Mouse (Mus musculus) CH12.LX (cell line): ENCODE measurements around the gene Sp3. TPM values are rescaled to one million over a fixed set of nuclear protein-coding genes. Genes with fewer than 3 reads are reported as not detected.
"Not testable (repeated sequence)": the region's sequence is repeated elsewhere in the genome, so short reads cannot be mapped to it uniquely, and the experiment has no call there.

ENCODE experiments used
- DNase-seq: peaks from one replicate; pipeline ENCODE4 v3.0.0-alpha.2; 2013; ENCODE audit errors: extremely low read depth
- H3K27ac ChIP-seq: 2 replicates; pipeline ENCODE4 v1.5.1; 2012; ENCODE audit warnings: low read depth, mild to moderate bottlenecking, control low read depth, moderate library complexity; ENCODE audit not compliant: insufficient read depth
- H3K27me3 ChIP-seq: replicated peaks from 2 replicates; pipeline ENCODE3; 2012; ENCODE audit warnings: inconsistent platforms
- H3K36me3 ChIP-seq, 2 experiments: replicated peaks in 1 of 2; 2 replicates each; pipeline versions ENCODE3 to v1.6.1; 2012; ENCODE audit warnings: inconsistent platforms in 1 of 2, low read length in 1 of 2, mild to moderate bottlenecking in 1 of 2, mixed read lengths in 1 of 2, moderate library complexity in 1 of 2; ENCODE audit not compliant: control insufficient read depth in 1 of 2, insufficient read depth in 1 of 2
- H3K4me1 ChIP-seq, 2 experiments: 2 replicates each; pipeline ENCODE4 v1.6.1; 2012; ENCODE audit warnings: inconsistent platforms in 1 of 2, moderate library complexity in 1 of 2; ENCODE audit not compliant: insufficient read depth in 2 of 2, control insufficient read depth in 1 of 2
- H3K4me2 ChIP-seq: 2 replicates; pipeline ENCODE4 v1.6.1; 2012; ENCODE audit warnings: low read depth, mild to moderate bottlenecking, control low read depth; ENCODE audit not compliant: poor library complexity, insufficient read depth, severe bottlenecking
- H3K4me3 ChIP-seq, 3 experiments: fragments of 150-350 bp in 1 of 3; sonication (generic) in 1 of 3; replicated peaks in 1 of 3; 2 replicates each; pipeline versions ENCODE3 to v1.5.1; 2011 to 2012; ENCODE audit warnings: low read depth in 2 of 3, low read length in 2 of 3, mild to moderate bottlenecking in 2 of 3, moderate library complexity in 2 of 3, control low read depth in 1 of 3, improper control_type of control experiment in 1 of 3, inconsistent platforms in 1 of 3, mixed read lengths in 1 of 3; ENCODE audit not compliant: poor library complexity in 1 of 3
- H3K79me2 ChIP-seq: replicated peaks from 2 replicates; pipeline ENCODE4 v1.6.1; 2012; ENCODE audit warnings: mild to moderate bottlenecking, moderate library complexity; ENCODE audit not compliant: control insufficient read depth, poor library complexity, insufficient read depth, severe bottlenecking; ENCODE audit errors: extremely low read depth
- H3K9ac ChIP-seq: 2 replicates; pipeline ENCODE4 v1.6.1; 2012; ENCODE audit warnings: low read depth, mild to moderate bottlenecking, control low read depth, moderate library complexity; ENCODE audit not compliant: insufficient read depth
- H3K9me3 ChIP-seq: replicated peaks from 2 replicates; pipeline ENCODE3; 2012; ENCODE audit warnings: low read length, inconsistent platforms, mixed read lengths
- BHLHE40 ChIP-seq: IDR thresholded peaks from 2 replicates; pipeline ENCODE4 v1.6.1; 2011; ENCODE audit warnings: mild to moderate bottlenecking, low read depth, low read length, improper control_type of control experiment
- ELF1 ChIP-seq: IDR thresholded peaks from 2 replicates; pipeline ENCODE4 v1.6.1; 2014; ENCODE audit warnings: low read depth, mild to moderate bottlenecking, inconsistent platforms, low read length, improper control_type of control experiment
- EP300 ChIP-seq: IDR thresholded peaks from 2 replicates; pipeline ENCODE4 v1.6.1; 2011; ENCODE audit warnings: low read length, improper control_type of control experiment
- ETS1 ChIP-seq: conservative IDR thresholded peaks from 2 replicates; pipeline ENCODE4 v1.6.1; 2012; ENCODE audit warnings: low read depth, mild to moderate bottlenecking, inconsistent platforms, low read length, improper control_type of control experiment, moderate library complexity
- KAT2A ChIP-seq: IDR thresholded peaks from 2 replicates; pipeline ENCODE4 v1.6.1; 2012; ENCODE audit warnings: low read length, improper control_type of control experiment, inconsistent platforms; ENCODE audit not compliant: insufficient replicate concordance
- MEF2A ChIP-seq: IDR thresholded peaks from 2 replicates; pipeline ENCODE4 v1.6.1; 2014; ENCODE audit warnings: low read depth, mild to moderate bottlenecking, inconsistent platforms, low read length, improper control_type of control experiment, borderline replicate concordance
- MXI1 ChIP-seq: IDR thresholded peaks from 2 replicates; pipeline ENCODE4 v1.6.1; 2011; ENCODE audit warnings: mild to moderate bottlenecking, low read depth, low read length, improper control_type of control experiment
- NELFE ChIP-seq: IDR thresholded peaks from 2 replicates; pipeline ENCODE4 v1.6.1; 2011; ENCODE audit warnings: low read depth, low read length, improper control_type of control experiment
- PAX5 ChIP-seq: IDR thresholded peaks from 2 replicates; pipeline ENCODE4 v1.6.1; 2012; ENCODE audit warnings: low read length, inconsistent platforms, mixed read lengths
- SIN3A ChIP-seq: IDR thresholded peaks from 2 replicates; pipeline ENCODE4 v1.6.1; 2012; ENCODE audit warnings: low read length, improper control_type of control experiment, inconsistent platforms
- TBP ChIP-seq: conservative IDR thresholded peaks from 2 replicates; pipeline ENCODE4 v1.6.1; 2011; ENCODE audit warnings: low read depth, low read length, improper control_type of control experiment
- TCF12 ChIP-seq: IDR thresholded peaks from 2 replicates; pipeline ENCODE4 v1.6.1; 2014; ENCODE audit warnings: low read depth, mild to moderate bottlenecking, inconsistent platforms, low read length, improper control_type of control experiment
- UBTF ChIP-seq: IDR thresholded peaks from 2 replicates; pipeline ENCODE4 v1.6.1; 2012; ENCODE audit warnings: low read depth, mild to moderate bottlenecking, inconsistent platforms, low read length, improper control_type of control experiment, moderate library complexity
- USF1 ChIP-seq: IDR thresholded peaks from 2 replicates; pipeline ENCODE4 v1.6.1; 2014; ENCODE audit warnings: low read depth, mild to moderate bottlenecking, inconsistent platforms, low read length, improper control_type of control experiment
- USF2 ChIP-seq: conservative IDR thresholded peaks from 2 replicates; pipeline ENCODE4 v1.6.1; 2011; ENCODE audit warnings: low read depth, low read length, improper control_type of control experiment
- ZMIZ1 ChIP-seq: IDR thresholded peaks from 2 replicates; pipeline ENCODE4 v1.6.1; 2012; ENCODE audit warnings: low read depth, mild to moderate bottlenecking, inconsistent platforms, low read length, improper control_type of control experiment
- dilution Hi-C: fragments of 300-500 bp; cut with MboI; formaldehyde crosslinking; loops from 2 replicates; pipeline ENCODE4 v1.14.3; 2020; ENCODE audit warnings: low sequenced_read_pairs; ENCODE audit not compliant: extremely low pct_unique_long_range_greater_than_20kb, extremely low pct_ligation_motif_present
- in situ Hi-C: fragments of 300-500 bp; cut with MboI; formaldehyde crosslinking; loops from 3 replicates; pipeline ENCODE4 v1.14.3; 2019; ENCODE audit warnings: low sequenced_read_pairs, low pct_ligation_motif_present, low pct_unique_long_range_greater_than_20kb, mixed read lengths
- polyA plus RNA-seq: library from polyadenylated mRNA; unstranded; fragments of >175 nt; gene quantifications from 2 replicates; pipeline ENCODE4 v1.2.1, GENCODE M21; 2012; ENCODE audit warnings: low read depth; ENCODE audit not compliant: insufficient read length
- total RNA-seq, 2 experiments: library from RNA; depleted of rRNA; stranded (reverse); fragments of 300-350 nt in 1 of 2; fragments of >200 nt in 1 of 2; gene quantifications; 2 replicates each; pipeline ENCODE4 v1.2.3; 2012 to 2014

The Sp3 gene
- total and polyA plus RNA-seq, 3 experiments, result 37.7 to 86.8 (median 40.4) TPM

DNA sequence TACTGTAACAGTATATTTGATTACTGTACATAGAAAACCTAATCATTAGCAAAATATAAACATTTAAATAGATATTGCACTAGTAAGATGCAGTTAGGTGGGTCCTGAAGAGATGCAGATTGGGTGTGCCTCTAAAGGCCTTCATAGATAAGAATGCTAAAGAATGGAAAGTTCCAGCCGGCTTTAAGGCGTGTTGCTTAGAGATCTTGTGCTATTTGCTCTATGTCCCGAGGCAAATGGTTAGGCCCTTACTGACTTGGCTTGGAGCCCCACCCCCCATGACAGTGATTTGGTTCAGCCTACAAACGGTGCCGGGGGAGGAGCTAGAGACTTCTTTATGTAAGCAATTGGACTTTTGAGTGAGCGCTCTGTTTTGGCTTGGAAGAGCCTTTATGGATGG is 40.8 kb upstream of the Sp3 start:
- no peak for DNase-seq
- Histone ChIP-seq H3K27me3 (no peaks in the 10 kb centered on the region), H3K9me3 (peaks cover 8% of the 10 kb centered on the region), H3K9ac (no peak overlapping the region), H3K36me3 (no peaks in the 10 kb centered on the region), H3K4me2 (no peak overlapping the region), H3K4me3 (no peak overlapping the region), H3K4me1 (peaks cover 0 to 9% of the 10 kb centered on the region in 2 experiments; a peak in 2 of 4 replicates), H3K27ac (no peak overlapping the region), H3K79me2 (no peaks in the 10 kb centered on the region)
- dilution Hi-C loops (no loop called here), in situ Hi-C loops (no loop called here)
- no peak for TF ChIP-seq EP300
- TF ChIP-seq KAT2A, result no peak
- no peak for TF ChIP-seq NELFE
- no peak for TF ChIP-seq TBP
- no peak for TF ChIP-seq ELF1
- no peak for TF ChIP-seq MEF2A
- no peak for TF ChIP-seq USF2
- no peak for TF ChIP-seq PAX5
- no peak for TF ChIP-seq UBTF
- TF ChIP-seq ZMIZ1, result no peak

DNA sequence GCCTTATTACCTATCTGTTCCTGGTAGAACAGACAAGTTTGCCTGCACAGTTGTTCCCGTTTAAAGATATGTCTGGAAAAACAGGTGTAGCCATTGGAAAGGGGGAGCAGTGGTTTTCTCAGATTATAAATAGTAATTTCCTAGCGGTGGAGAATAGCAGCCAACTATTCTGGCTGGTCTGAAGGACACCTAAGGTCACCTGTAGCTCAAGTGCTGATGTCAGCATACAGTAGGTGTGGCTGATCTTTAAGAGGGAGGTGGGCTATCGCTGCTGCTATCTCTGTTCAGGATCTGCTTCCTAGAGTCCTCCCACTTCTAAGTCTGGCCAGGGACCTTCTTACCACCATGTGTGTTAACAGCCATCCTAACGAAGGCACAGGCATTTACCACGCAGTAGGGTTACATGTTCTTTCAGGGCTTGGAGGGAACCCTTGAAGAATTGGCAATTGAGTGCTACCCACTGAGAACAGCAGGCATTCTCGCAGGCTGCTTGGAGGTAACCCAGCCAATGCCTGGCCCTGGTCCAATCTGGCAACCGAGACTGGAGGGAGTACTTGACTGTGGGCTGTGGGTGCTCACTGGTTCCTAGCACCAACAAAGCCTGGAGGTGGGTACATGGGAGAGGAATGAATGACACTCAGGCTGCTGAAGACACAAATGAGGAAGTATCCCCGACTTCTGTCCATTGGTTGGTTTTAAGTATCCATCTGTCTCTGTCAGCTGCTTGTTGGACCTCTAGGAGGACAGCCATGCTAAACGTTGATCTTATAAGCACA is 39.3 kb upstream of the Sp3 start:
- Histone ChIP-seq H3K27me3 (no peaks in the 10 kb centered on the region), H3K36me3 (no peaks in the 10 kb centered on the region), H3K4me2 (no peak overlapping the region), H3K9ac (no peak overlapping the region), H3K27ac (no peak overlapping the region), H3K79me2 (no peaks in the 10 kb centered on the region), H3K4me3 (no peak overlapping the region), H3K9me3 (peaks cover 8% of the 10 kb centered on the region), H3K4me1 (peaks cover 0 to 9% of the 10 kb centered on the region in 2 experiments; a peak in 2 of 4 replicates)
- in situ Hi-C loops, result no loop called here
- DNase-seq, result no peak
- no peak for TF ChIP-seq MEF2A
- TF ChIP-seq SIN3A, result no peak
- TF ChIP-seq EP300, result no peak
- no peak for TF ChIP-seq PAX5
- TF ChIP-seq USF2, result no peak
- no peak for TF ChIP-seq MXI1
- no peak for TF ChIP-seq ETS1
- TF ChIP-seq NELFE, result no peak
- no peak for TF ChIP-seq USF1
- no peak for TF ChIP-seq ELF1
- no peak for TF ChIP-seq BHLHE40
- no peak for TF ChIP-seq TCF12
- dilution Hi-C loops, result no loop called here

DNA sequence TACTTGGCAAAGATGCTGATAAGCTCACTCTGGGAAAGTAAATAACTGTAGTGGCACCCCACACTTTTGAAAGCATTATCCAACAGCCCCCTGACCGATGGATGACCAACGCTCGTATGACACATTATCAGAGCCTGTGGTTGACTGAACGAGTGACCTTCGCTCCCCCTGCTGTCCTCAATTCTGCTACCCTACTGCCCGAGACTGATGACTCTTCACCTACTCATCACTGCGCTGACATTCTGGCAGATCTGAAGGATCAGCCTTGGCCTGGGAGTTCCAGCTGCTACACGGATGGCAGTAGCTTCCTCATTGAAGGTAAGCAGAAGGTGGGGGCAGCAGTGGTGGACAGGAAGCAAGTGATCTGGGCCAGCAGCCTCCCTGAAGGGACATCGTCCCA is 33.8 kb upstream of the Sp3 start:
- H3K4me1 ChIP-seq, H3K9ac ChIP-seq, H3K79me2 ChIP-seq, dilution Hi-C loops, H3K4me3 ChIP-seq, DNase-seq, H3K27ac ChIP-seq, H3K27me3 ChIP-seq, H3K36me3 ChIP-seq, in situ Hi-C loops, H3K4me2 ChIP-seq: not testable (repeated sequence)
- peaks cover 26% of the 10 kb centered on the region for H3K9me3 ChIP-seq
